Mouse (Mus musculus): ENCODE measurements around the gene Nr2c2ap.

- TF ChIP-seq POLR2A (IDR thresholded peaks at IDR 0.05; ENCODE audit: insufficient read depth, low read depth, low read length), result no peak
- no peak for TF ChIP-seq CTCF (IDR thresholded peaks at IDR 0.05; ENCODE audit: insufficient read depth, low read depth, low read length)
Measured at GRCm38 (mm10) chr8:70183194-70183593, 52.1 kb downstream of the Nr2c2ap start.
